Mouse (Mus musculus) urinary bladder, postnatal 14 days (tissue): ENCODE measurements around the gene Mylpf.
"Not testable (repeated sequence)": the region's sequence is repeated elsewhere in the genome, so short reads cannot be mapped to it uniquely, and the experiment has no call there.

Source experiments
- DNase-seq: peaks from one replicate; pipeline ENCODE4 v3.0.0; 2021; ENCODE audit warnings: low spot score

Gene Mylpf

GRCm38 (mm10) chr7:127208553-127209438 is at the start of gene Mylpf:
Gene Mylpf (plus strand): TSS chr7:127208890.
- peak; percentile 92 for DNase-seq

- DNase-seq = no peak
These were observed 46.1 kb upstream of the Mylpf start for GRCm38 (mm10) chr7:127162546-127162945.

GRCm38 (mm10) chr7:127164002-127164401 is 44.7 kb upstream of the Mylpf start:
- DNase-seq = no peak

GRCm38 (mm10) chr7:127165607-127166493 is 42.8 kb upstream of the Mylpf start:
- DNase-seq = no peak

- DNase-seq = no peak
These were observed 42.2 kb upstream of the Mylpf start for GRCm38 (mm10) chr7:127166501-127166900.

- no peak for DNase-seq
These were observed 31.8 kb upstream of the Mylpf start for GRCm38 (mm10) chr7:127176937-127177336.

GRCm38 (mm10) chr7:127180783-127181182 is 27.9 kb upstream of the Mylpf start:
- no peak for DNase-seq

GRCm38 (mm10) chr7:127181724-127182123 is 27.0 kb upstream of the Mylpf start:
- not testable (repeated sequence) for DNase-seq

GRCm38 (mm10) chr7:127183345-127183744 is 25.3 kb upstream of the Mylpf start:
- DNase-seq = no peak

GRCm38 (mm10) chr7:127183828-127184227 is 24.9 kb upstream of the Mylpf start:
- no peak for DNase-seq

GRCm38 (mm10) chr7:127184720-127185119 is 24.0 kb upstream of the Mylpf start:
- no peak for DNase-seq

GRCm38 (mm10) chr7:127185601-127186000 is 23.1 kb upstream of the Mylpf start:
- DNase-seq = no peak

- no peak for DNase-seq
These were observed 21.3 kb upstream of the Mylpf start for GRCm38 (mm10) chr7:127187351-127187750.

- no peak for DNase-seq
These were observed 20.1 kb upstream of the Mylpf start for GRCm38 (mm10) chr7:127188305-127189276.

GRCm38 (mm10) chr7:127190672-127191071 is 18.0 kb upstream of the Mylpf start:
- no peak for DNase-seq

GRCm38 (mm10) chr7:127192989-127193388 is 15.7 kb upstream of the Mylpf start:
- DNase-seq = no peak

- no peak for DNase-seq
These were observed 14.6 kb upstream of the Mylpf start for GRCm38 (mm10) chr7:127194011-127194632.

- DNase-seq = no peak
These were observed 14.1 kb upstream of the Mylpf start for GRCm38 (mm10) chr7:127194633-127195029.

GRCm38 (mm10) chr7:127195544-127196295 is 13.0 kb upstream of the Mylpf start, which contains the start of gene Cd2bp2:
Gene Cd2bp2 (minus strand): TSS chr7:127196050.
- peak; percentile 96 for DNase-seq

- DNase-seq = no peak
These were observed 12.2 kb upstream of the Mylpf start for GRCm38 (mm10) chr7:127196484-127196883.
